Mouse (Mus musculus): ENCODE measurements at regions not wholly inside any gene's neighbourhood (a gene's known extent, or its start where the extent isn't known, plus 50 kb on each side); places are given as distances from the start of the nearest gene placed in this dataset.
A peak's percentile ranks its signal among the peaks of the same experiment; 100 is the strongest.

GRCm38 (mm10) chr8:9025872-9026271, 335.6 kb upstream of the Arglu1 start:
- Histone ChIP-seq H3K4me1 (ENCODE audit: control insufficient read depth, insufficient read depth, low read length) (no peaks in the 10 kb centered on the region), H3K27me3 (ENCODE audit: control insufficient read depth, insufficient read depth, low read length) (no peaks in the 10 kb centered on the region), H3K4me2 (ENCODE audit: low read depth, low read length) (no peak overlapping the region), H3K9me3 (ENCODE audit: control insufficient read depth, low read length) (no peaks in the 10 kb centered on the region), H3K9ac (replicated peaks; ENCODE audit: low read depth, low read length) (no peak overlapping the region), H3K36me3 (ENCODE audit: control insufficient read depth, insufficient read depth, low read length) (no peaks in the 10 kb centered on the region), H3K4me3 (ENCODE audit: low read depth, low read length) (no peak overlapping the region), H3K27ac (ENCODE audit: low read depth, low read length) (no peak overlapping the region)
- no peak for ATAC-seq (ENCODE audit: low read depth)
- 94% methylated on average over 3 of the region's 3 CpGs for WGBS

- H3K9me3 ChIP-seq (ENCODE audit: control insufficient read depth, low read length), result no peaks in the 10 kb centered on the region
- H3K9ac ChIP-seq (replicated peaks; ENCODE audit: low read depth, low read length), result no peak overlapping the region
- H3K27ac ChIP-seq (ENCODE audit: low read depth, low read length), result no peak overlapping the region
- ATAC-seq (ENCODE audit: low read depth), result no peak
- H3K36me3 ChIP-seq (ENCODE audit: control insufficient read depth, insufficient read depth, low read length), result no peaks in the 10 kb centered on the region
- H3K4me2 ChIP-seq (ENCODE audit: low read depth, low read length), result no peak overlapping the region
- WGBS, result 84% methylated on average over 3 of the region's 3 CpGs
- no peaks in the 10 kb centered on the region for H3K27me3 ChIP-seq (ENCODE audit: control insufficient read depth, insufficient read depth, low read length)
- no peaks in the 10 kb centered on the region for H3K4me1 ChIP-seq (ENCODE audit: control insufficient read depth, insufficient read depth, low read length)
- no peak overlapping the region for H3K4me3 ChIP-seq (ENCODE audit: low read depth, low read length)
These were observed 335.1 kb upstream of the Arglu1 start for GRCm38 (mm10) chr8:9025378-9025777.

GRCm38 (mm10) chr8:9020744-9021143, 330.4 kb upstream of the Arglu1 start:
- H3K4me3 ChIP-seq (ENCODE audit: low read depth, low read length), result no peak overlapping the region
- H3K36me3 ChIP-seq (ENCODE audit: control insufficient read depth, insufficient read depth, low read length), result no peaks in the 10 kb centered on the region
- no peak overlapping the region for H3K27ac ChIP-seq (ENCODE audit: low read depth, low read length)
- 91% methylated on average over 2 of the region's 2 CpGs for WGBS
- no peaks in the 10 kb centered on the region for H3K4me1 ChIP-seq (ENCODE audit: control insufficient read depth, insufficient read depth, low read length)
- no peak overlapping the region for H3K9ac ChIP-seq (replicated peaks; ENCODE audit: low read depth, low read length)
- no peak for ATAC-seq (ENCODE audit: low read depth)
- no peaks in the 10 kb centered on the region for H3K9me3 ChIP-seq (ENCODE audit: control insufficient read depth, low read length)
- no peak overlapping the region for H3K4me2 ChIP-seq (ENCODE audit: low read depth, low read length)
- H3K27me3 ChIP-seq (ENCODE audit: control insufficient read depth, insufficient read depth, low read length), result no peaks in the 10 kb centered on the region

GRCm38 (mm10) chr8:9020180-9020579, 329.9 kb upstream of the Arglu1 start:
- Histone ChIP-seq H3K9me3 (ENCODE audit: control insufficient read depth, low read length) (no peaks in the 10 kb centered on the region), H3K4me3 (ENCODE audit: low read depth, low read length) (no peak overlapping the region), H3K36me3 (ENCODE audit: control insufficient read depth, insufficient read depth, low read length) (no peaks in the 10 kb centered on the region), H3K9ac (replicated peaks; ENCODE audit: low read depth, low read length) (no peak overlapping the region), H3K27ac (ENCODE audit: low read depth, low read length) (no peak overlapping the region), H3K4me2 (ENCODE audit: low read depth, low read length) (no peak overlapping the region), H3K27me3 (ENCODE audit: control insufficient read depth, insufficient read depth, low read length) (no peaks in the 10 kb centered on the region), H3K4me1 (ENCODE audit: control insufficient read depth, insufficient read depth, low read length) (no peaks in the 10 kb centered on the region)
- ATAC-seq (ENCODE audit: low read depth), result no peak
- 84% methylated on average over 3 of the region's 3 CpGs for WGBS

GRCm38 (mm10) chr8:9011785-9012510, 321.6 kb upstream of the Arglu1 start:
- no peaks in the 10 kb centered on the region for H3K4me1 ChIP-seq (ENCODE audit: control insufficient read depth, insufficient read depth, low read length)
- H3K9ac ChIP-seq (replicated peaks; ENCODE audit: low read depth, low read length), result no peak overlapping the region
- no peaks in the 10 kb centered on the region for H3K9me3 ChIP-seq (ENCODE audit: control insufficient read depth, low read length)
- ATAC-seq (ENCODE audit: low read depth), result no peak
- H3K36me3 ChIP-seq (ENCODE audit: control insufficient read depth, insufficient read depth, low read length), result no peaks in the 10 kb centered on the region
- H3K27ac ChIP-seq (ENCODE audit: low read depth, low read length), result no peak overlapping the region
- H3K4me3 ChIP-seq (ENCODE audit: low read depth, low read length), result no peak overlapping the region
- H3K4me2 ChIP-seq (ENCODE audit: low read depth, low read length), result no peak overlapping the region
- no peaks in the 10 kb centered on the region for H3K27me3 ChIP-seq (ENCODE audit: control insufficient read depth, insufficient read depth, low read length)
- WGBS, result 35% methylated on average over 3 of the region's 3 CpGs

- H3K9me3 ChIP-seq (ENCODE audit: control insufficient read depth, low read length), result no peaks in the 10 kb centered on the region
- WGBS, result 82% methylated on average over 11 of the region's 11 CpGs
- H3K4me1 ChIP-seq (ENCODE audit: control insufficient read depth, insufficient read depth, low read length), result no peaks in the 10 kb centered on the region
- no peaks in the 10 kb centered on the region for H3K27me3 ChIP-seq (ENCODE audit: control insufficient read depth, insufficient read depth, low read length)
- no peak overlapping the region for H3K4me3 ChIP-seq (ENCODE audit: low read depth, low read length)
- H3K27ac ChIP-seq (ENCODE audit: low read depth, low read length), result no peak overlapping the region
- H3K4me2 ChIP-seq (ENCODE audit: low read depth, low read length), result no peak overlapping the region
- no peak for ATAC-seq (ENCODE audit: low read depth)
- H3K9ac ChIP-seq (replicated peaks; ENCODE audit: low read depth, low read length), result no peak overlapping the region
- no peaks in the 10 kb centered on the region for H3K36me3 ChIP-seq (ENCODE audit: control insufficient read depth, insufficient read depth, low read length)
These were observed 317.9 kb upstream of the Arglu1 start for GRCm38 (mm10) chr8:9008006-9008780.

GRCm38 (mm10) chr8:8999914-9000313, 309.6 kb upstream of the Arglu1 start:
- no peaks in the 10 kb centered on the region for H3K36me3 ChIP-seq (ENCODE audit: control insufficient read depth, insufficient read depth, low read length)
- H3K27ac ChIP-seq (ENCODE audit: low read depth, low read length), result no peak overlapping the region
- H3K4me2 ChIP-seq (ENCODE audit: low read depth, low read length), result no peak overlapping the region
- no peak overlapping the region for H3K4me3 ChIP-seq (ENCODE audit: low read depth, low read length)
- peaks cover 3% of the 10 kb centered on the region; the same call in 1 of the 2 replicates for H3K4me1 ChIP-seq (ENCODE audit: control insufficient read depth, insufficient read depth, low read length)
- ATAC-seq (ENCODE audit: low read depth), result no peak
- no peak overlapping the region for H3K9ac ChIP-seq (replicated peaks; ENCODE audit: low read depth, low read length)
- 76% methylated on average over 5 of the region's 5 CpGs for WGBS
- H3K9me3 ChIP-seq (ENCODE audit: control insufficient read depth, low read length), result no peaks in the 10 kb centered on the region
- no peaks in the 10 kb centered on the region for H3K27me3 ChIP-seq (ENCODE audit: control insufficient read depth, insufficient read depth, low read length)

GRCm38 (mm10) chr8:8997621-8998020, 307.3 kb upstream of the Arglu1 start:
- WGBS, result 77% methylated on average over 7 of the region's 7 CpGs
- peaks cover 19% of the 10 kb centered on the region for H3K4me1 ChIP-seq (ENCODE audit: control insufficient read depth, insufficient read depth, low read length)
- no peaks in the 10 kb centered on the region for H3K9me3 ChIP-seq (ENCODE audit: control insufficient read depth, low read length)
- no peaks in the 10 kb centered on the region for H3K36me3 ChIP-seq (ENCODE audit: control insufficient read depth, insufficient read depth, low read length)
- no peak overlapping the region for H3K9ac ChIP-seq (replicated peaks; ENCODE audit: low read depth, low read length)
- no peak for ATAC-seq (ENCODE audit: low read depth)
- no peak overlapping the region for H3K27ac ChIP-seq (ENCODE audit: low read depth, low read length)
- H3K4me3 ChIP-seq (ENCODE audit: low read depth, low read length), result no peak overlapping the region
- H3K27me3 ChIP-seq (ENCODE audit: control insufficient read depth, insufficient read depth, low read length), result no peaks in the 10 kb centered on the region
- no peak overlapping the region for H3K4me2 ChIP-seq (ENCODE audit: low read depth, low read length)

- no peaks in the 10 kb centered on the region for H3K36me3 ChIP-seq (ENCODE audit: control insufficient read depth, insufficient read depth, low read length)
- H3K9ac ChIP-seq (replicated peaks; ENCODE audit: low read depth, low read length), result peak overlapping the region; percentile 53; the same call in 1 of the 2 replicates
- no peaks in the 10 kb centered on the region for H3K9me3 ChIP-seq (ENCODE audit: control insufficient read depth, low read length)
- peak overlapping the region; percentile 68 for H3K4me2 ChIP-seq (ENCODE audit: low read depth, low read length)
- WGBS, result 2% methylated on average over 17 of the region's 17 CpGs
- peak; percentile 86 for ATAC-seq (ENCODE audit: low read depth)
- peak overlapping the region; percentile 29 for H3K4me3 ChIP-seq (ENCODE audit: low read depth, low read length)
- H3K4me1 ChIP-seq (ENCODE audit: control insufficient read depth, insufficient read depth, low read length), result peaks cover 27% of the 10 kb centered on the region
- H3K27me3 ChIP-seq (ENCODE audit: control insufficient read depth, insufficient read depth, low read length), result no peaks in the 10 kb centered on the region
- H3K27ac ChIP-seq (ENCODE audit: low read depth, low read length), result peak overlapping the region; percentile 64; the same call in 1 of the 2 replicates
These were observed 304.4 kb upstream of the Arglu1 start for GRCm38 (mm10) chr8:8994596-8995189.

Data from neural tube, embryonic 14.5 days (tissue).